Mouse (Mus musculus) bone marrow, adult 2 months (tissue): ENCODE measurements at regions not wholly inside any gene's neighbourhood (a gene's known extent, or its start where the extent isn't known, plus 50 kb on each side); places are given as distances from the start of the nearest gene placed in this dataset.

ENCODE experiments used
- CTCF ChIP-seq: fragments of 200-500 bp; IDR thresholded peaks from 2 replicates; pipeline ENCODE4 v1.5.1; 2011; ENCODE audit warnings: low read length, control low read depth; ENCODE audit not compliant: control insufficient read depth, insufficient read depth
- POLR2A ChIP-seq: fragments of 200-500 bp; IDR thresholded peaks from 2 replicates; pipeline ENCODE4 v1.6.1; 2011; ENCODE audit warnings: low read depth, mild to moderate bottlenecking, control low read depth, low read length, borderline replicate concordance; ENCODE audit not compliant: control insufficient read depth

GRCm38 (mm10) chr5:64591792-64592191, 211.4 kb upstream of the Klf3 start:
- TF ChIP-seq POLR2A (no peak), CTCF (no peak)
